Mouse (Mus musculus): Measurements from ENCODE around the gene Fem1a. TPM values are rescaled to one million over a fixed set of nuclear protein-coding genes. Genes with fewer than 3 reads are reported as not detected.

The Fem1a gene
- 18.9 and 20.1 TPM in 2 replicates for polyA plus RNA-seq (2015; fragmentation: Nextera tagmentation; extraction: Ambion mirVana)

GRCm38 (mm10) chr17:56256239-56256881 is at the start of gene Fem1a:
Gene Fem1a, plus strand, starts transcription at chr17:56256810.
- H3K4me2 ChIP-seq: peak within 1 kb of the TSS; percentile 99
- peak; percentile 92 for ATAC-seq (ENCODE audit: low FRiP score)
- peak within 1 kb of the TSS; percentile 94 for H3K27ac ChIP-seq
- H3K36me3 ChIP-seq: peaks cover 33% of the 10 kb centered on the region
- H3K4me3 ChIP-seq: peak within 1 kb of the TSS; percentile 69
- H3K9ac ChIP-seq: peak within 1 kb of the TSS; percentile 80
- WGBS: under 1% methylated on average over 28 of the region's 28 CpGs
- 0 out of 2 replicates have a peak, but pooled peaks cover 2% of the 10 kb centered on the region for H3K27me3 ChIP-seq
- H3K9me3 ChIP-seq: no peaks in the 10 kb centered on the region
- peaks cover 54% of the 10 kb centered on the region for H3K4me1 ChIP-seq (replicated peaks)

GRCm38 (mm10) chr17:56206986-56207674 is 49.5 kb upstream of the Fem1a start:
- WGBS: 87% methylated on average over 6 of the region's 6 CpGs
- no peaks in the 10 kb centered on the region for H3K4me1 ChIP-seq (replicated peaks)
- no peak for ATAC-seq (ENCODE audit: low FRiP score)

GRCm38 (mm10) chr17:56207963-56208530 is 48.6 kb upstream of the Fem1a start:
- no peak overlapping the region for H3K9ac ChIP-seq
- ATAC-seq (ENCODE audit: low FRiP score): no peak
- H3K27me3 ChIP-seq: no peaks in the 10 kb centered on the region
- H3K4me1 ChIP-seq (replicated peaks): peaks cover 7% of the 10 kb centered on the region
- WGBS: 96% methylated on average over 9 of the region's 9 CpGs
- no peak overlapping the region for H3K27ac ChIP-seq
- H3K4me3 ChIP-seq: no peak overlapping the region
- no peaks in the 10 kb centered on the region for H3K9me3 ChIP-seq
- peaks cover 93% of the 10 kb centered on the region for H3K36me3 ChIP-seq
- no peak overlapping the region for H3K4me2 ChIP-seq

More at GRCm38 (mm10) chr17:56206986-56207674, 49.5 kb upstream of the Fem1a start:
- Histone ChIP-seq H3K4me3 (no peak overlapping the region), H3K27me3 (no peaks in the 10 kb centered on the region), H3K4me2 (no peak overlapping the region), H3K9me3 (no peaks in the 10 kb centered on the region), H3K36me3 (peaks cover 100% of the 10 kb centered on the region), H3K27ac (no peak overlapping the region), H3K9ac (no peak overlapping the region)

- peaks cover 8% of the 10 kb centered on the region for H3K4me1 ChIP-seq (replicated peaks)
- H3K4me3 ChIP-seq: no peak overlapping the region
- peaks cover 85% of the 10 kb centered on the region for H3K36me3 ChIP-seq
- H3K9ac ChIP-seq: peak overlapping the region; percentile 35; the same call in 1 of the 2 replicates
- 97% methylated on average over 3 of the region's 3 CpGs for WGBS
- H3K27me3 ChIP-seq: no peaks in the 10 kb centered on the region
- H3K4me2 ChIP-seq: no peak overlapping the region
- no peak overlapping the region for H3K27ac ChIP-seq
- no peaks in the 10 kb centered on the region for H3K9me3 ChIP-seq
- no peak for ATAC-seq (ENCODE audit: low FRiP score)
Measured at GRCm38 (mm10) chr17:56208821-56209220, 47.8 kb upstream of the Fem1a start.

- peaks cover 62% of the 10 kb centered on the region for H3K36me3 ChIP-seq
- H3K9me3 ChIP-seq: no peaks in the 10 kb centered on the region
- no peak overlapping the region for H3K27ac ChIP-seq
- H3K27me3 ChIP-seq: no peaks in the 10 kb centered on the region
- H3K4me2 ChIP-seq: no peak overlapping the region
- 75% methylated on average over 2 of the region's 2 CpGs for WGBS
- no peak for ATAC-seq (ENCODE audit: low FRiP score)
- no peak overlapping the region for H3K4me3 ChIP-seq
- H3K4me1 ChIP-seq (replicated peaks): peaks cover 26% of the 10 kb centered on the region
- H3K9ac ChIP-seq: no peak overlapping the region
Measured at GRCm38 (mm10) chr17:56211090-56211489, 45.5 kb upstream of the Fem1a start.

- WGBS: 77% methylated on average over 6 of the region's 6 CpGs
- H3K27ac ChIP-seq: no peak overlapping the region
- no peak for ATAC-seq (ENCODE audit: low FRiP score)
- H3K4me3 ChIP-seq: no peak overlapping the region
- H3K9me3 ChIP-seq: no peaks in the 10 kb centered on the region
- H3K27me3 ChIP-seq: no peaks in the 10 kb centered on the region
- peaks cover 46% of the 10 kb centered on the region for H3K36me3 ChIP-seq
- H3K9ac ChIP-seq: no peak overlapping the region
- H3K4me1 ChIP-seq (replicated peaks): peaks cover 42% of the 10 kb centered on the region
- no peak overlapping the region for H3K4me2 ChIP-seq
Measured at GRCm38 (mm10) chr17:56212676-56213075, 43.9 kb upstream of the Fem1a start.

GRCm38 (mm10) chr17:56214229-56214628 is 42.4 kb upstream of the Fem1a start:
- H3K27me3 ChIP-seq: no peaks in the 10 kb centered on the region
- H3K4me2 ChIP-seq: no peak overlapping the region
- peaks cover 31% of the 10 kb centered on the region for H3K36me3 ChIP-seq
- peaks cover 49% of the 10 kb centered on the region for H3K4me1 ChIP-seq (replicated peaks)
- H3K9me3 ChIP-seq: no peaks in the 10 kb centered on the region
- ATAC-seq (ENCODE audit: low FRiP score): no peak
- no peak overlapping the region for H3K9ac ChIP-seq
- H3K4me3 ChIP-seq: no peak overlapping the region
- no peak overlapping the region for H3K27ac ChIP-seq
- 79% methylated on average over 1 of the region's 1 CpGs for WGBS

- H3K27me3 ChIP-seq: no peaks in the 10 kb centered on the region
- no peaks in the 10 kb centered on the region; the same call in 1 of the 2 replicates for H3K36me3 ChIP-seq
- 69% methylated on average over 13 of the region's 13 CpGs for WGBS
- H3K27ac ChIP-seq: no peak overlapping the region
- H3K4me1 ChIP-seq (replicated peaks): peaks cover 51% of the 10 kb centered on the region
- peak overlapping the region; percentile 91 for H3K9ac ChIP-seq
- ATAC-seq (ENCODE audit: low FRiP score): no peak
- peak overlapping the region; percentile 95 for H3K4me2 ChIP-seq
- H3K9me3 ChIP-seq: no peaks in the 10 kb centered on the region
- H3K4me3 ChIP-seq: peak overlapping the region; percentile 83
Measured at GRCm38 (mm10) chr17:56217670-56218069, 38.9 kb upstream of the Fem1a start.

GRCm38 (mm10) chr17:56218377-56219191 is 38.0 kb upstream of the Fem1a start, which contains the start of gene Dpp9:
Gene Dpp9, minus strand, starts transcription at chr17:56218905.
- Histone ChIP-seq H3K9me3 (no peaks in the 10 kb centered on the region), H3K27me3 (no peaks in the 10 kb centered on the region), H3K36me3 (no peaks in the 10 kb centered on the region; the same call in 1 of the 2 replicates), H3K27ac (peak within 1 kb of the TSS; percentile 94), H3K9ac (peak within 1 kb of the TSS; percentile 91), H3K4me2 (peak within 1 kb of the TSS; percentile 95), H3K4me1 (replicated peaks) (peaks cover 46% of the 10 kb centered on the region), H3K4me3 (peak within 1 kb of the TSS; percentile 83)
- ATAC-seq (ENCODE audit: low FRiP score): peak; percentile 99
- under 1% methylated on average over 67 of the region's 78 CpGs for WGBS

- Histone ChIP-seq H3K9ac (peak overlapping the region; percentile 91), H3K4me1 (replicated peaks) (peaks cover 45% of the 10 kb centered on the region), H3K4me3 (peak overlapping the region; percentile 83), H3K36me3 (no peaks in the 10 kb centered on the region; the same call in 1 of the 2 replicates), H3K27ac (peak overlapping the region; percentile 94), H3K27me3 (no peaks in the 10 kb centered on the region), H3K9me3 (no peaks in the 10 kb centered on the region), H3K4me2 (peak overlapping the region; percentile 95)
- 48% methylated on average over 12 of the region's 12 CpGs for WGBS
- ATAC-seq (ENCODE audit: low FRiP score): no peak; the same call in 1 of the 2 replicates
Measured at GRCm38 (mm10) chr17:56219251-56219650, 37.4 kb upstream of the Fem1a start.

GRCm38 (mm10) chr17:56219805-56220204 is 36.8 kb upstream of the Fem1a start:
- WGBS: 57% methylated on average over 3 of the region's 3 CpGs
- no peak overlapping the region for H3K27ac ChIP-seq
- no peak overlapping the region for H3K9ac ChIP-seq
- H3K4me3 ChIP-seq: no peak overlapping the region
- H3K27me3 ChIP-seq: no peaks in the 10 kb centered on the region
- no peaks in the 10 kb centered on the region for H3K9me3 ChIP-seq
- no peak for ATAC-seq (ENCODE audit: low FRiP score)
- H3K4me1 ChIP-seq (replicated peaks): peaks cover 40% of the 10 kb centered on the region
- H3K4me2 ChIP-seq: no peak overlapping the region; the same call in 1 of the 2 replicates
- no peaks in the 10 kb centered on the region; the same call in 1 of the 2 replicates for H3K36me3 ChIP-seq
